Mouse (Mus musculus): ENCODE measurements around the gene Pak1ip1. TPM values are rescaled to one million over a fixed set of nuclear protein-coding genes. Genes with fewer than 3 reads are reported as not detected.

Gene Pak1ip1
- polyA plus RNA-seq (2012; ENCODE audit: insufficient read depth, insufficient read length, low replicate concordance, missing spikeins), result not detected in 2 replicates

DNA sequence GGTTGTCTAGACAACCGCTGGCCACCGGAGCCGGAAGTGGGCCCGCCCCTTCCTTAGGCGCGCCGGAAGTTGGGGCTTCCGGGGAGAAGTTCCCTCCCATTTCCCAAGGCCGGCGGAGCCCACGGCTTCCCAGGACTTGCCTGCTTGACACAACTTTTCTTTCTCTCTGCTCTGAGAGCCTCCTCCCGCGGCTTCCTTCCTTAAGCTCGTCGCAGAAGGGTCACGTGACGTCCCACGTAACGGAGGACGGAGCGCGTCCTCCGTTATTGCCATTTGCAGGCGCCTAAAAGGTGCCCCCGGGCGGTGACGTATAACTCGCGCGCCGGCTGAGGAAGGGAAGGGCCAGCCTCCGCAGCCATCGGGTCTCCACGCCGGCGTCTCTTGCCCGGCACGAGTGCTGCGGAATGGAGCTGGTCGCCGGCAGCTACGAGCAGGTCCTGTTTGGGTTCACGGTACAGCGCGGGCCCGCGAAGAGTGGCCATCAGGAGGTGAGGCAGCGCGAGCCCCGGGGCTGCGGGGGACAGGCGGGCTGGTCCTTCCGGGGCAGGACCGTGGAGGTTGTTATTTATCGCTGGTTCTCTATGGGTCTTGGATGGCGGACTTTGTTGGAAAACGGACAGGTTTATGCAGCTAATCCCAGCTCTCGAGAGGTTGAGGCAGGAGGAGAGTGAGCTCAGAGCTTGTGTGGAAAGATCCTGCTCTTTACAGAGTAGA, at the start of gene Pak1ip1:
TSS of gene Pak1ip1 (plus strand) at position 98 of the 714 bp plus-strand sequence.
- WGBS, result under 1% methylated on average over 58 of the region's 58 CpGs
- H3K4me3 ChIP-seq (ENCODE audit: insufficient read depth, low read depth, low read length), result peak within 1 kb of the TSS; percentile 94
- TF ChIP-seq CTCF (IDR thresholded peaks at IDR 0.05; ENCODE audit: insufficient read depth, low read depth, low read length) (no peak), POLR2A (IDR thresholded peaks at IDR 0.05; ENCODE audit: insufficient read depth, low read depth, low read length) (peak; percentile 53)
- peak within 1 kb of the TSS; percentile 90 for H3K27ac ChIP-seq (ENCODE audit: insufficient read depth, low read depth, low read length)
- peaks cover 4% of the 10 kb centered on the region; the same call in 1 of the 2 replicates for H3K4me1 ChIP-seq (ENCODE audit: control insufficient read depth, insufficient read depth, low read length)

DNA sequence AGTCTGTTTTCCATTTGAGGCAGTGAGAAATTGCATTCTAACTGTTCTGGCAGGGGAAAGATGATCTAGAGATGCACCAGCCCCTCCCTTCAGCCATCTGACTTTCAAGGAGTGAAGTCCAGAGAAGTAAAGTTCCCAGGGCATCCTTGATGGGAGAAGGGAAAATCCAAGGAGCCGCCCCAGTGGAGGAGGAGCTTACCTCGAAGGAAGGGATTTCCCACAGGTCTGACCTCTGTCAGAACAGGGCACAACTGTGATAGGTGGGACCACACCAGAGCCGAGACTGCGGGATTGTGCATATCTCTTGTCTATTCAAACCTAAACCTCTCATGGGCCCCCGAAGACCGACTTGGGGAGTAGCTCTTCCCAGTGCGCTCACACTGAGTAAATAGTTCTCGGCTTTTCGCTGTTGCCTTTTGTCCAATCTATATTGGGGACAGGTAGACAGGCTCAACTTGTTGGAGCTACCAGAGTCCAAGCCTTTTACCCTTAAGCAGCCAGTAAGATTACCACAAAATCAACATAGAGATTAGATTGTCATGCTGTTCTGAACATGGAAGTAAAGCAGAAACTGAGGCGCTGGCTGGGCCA, 49.3 kb upstream of the Pak1ip1 start:
- H3K27ac ChIP-seq (ENCODE audit: insufficient read depth, low read depth, low read length), result no peak overlapping the region
- H3K4me3 ChIP-seq (ENCODE audit: insufficient read depth, low read depth, low read length), result no peak overlapping the region
- no peaks in the 10 kb centered on the region for H3K4me1 ChIP-seq (ENCODE audit: control insufficient read depth, insufficient read depth, low read length)
- 87% methylated on average over 10 of the region's 10 CpGs for WGBS
- TF ChIP-seq POLR2A (IDR thresholded peaks at IDR 0.05; ENCODE audit: insufficient read depth, low read depth, low read length), result no peak
- TF ChIP-seq CTCF (IDR thresholded peaks at IDR 0.05; ENCODE audit: insufficient read depth, low read depth, low read length), result no peak

DNA sequence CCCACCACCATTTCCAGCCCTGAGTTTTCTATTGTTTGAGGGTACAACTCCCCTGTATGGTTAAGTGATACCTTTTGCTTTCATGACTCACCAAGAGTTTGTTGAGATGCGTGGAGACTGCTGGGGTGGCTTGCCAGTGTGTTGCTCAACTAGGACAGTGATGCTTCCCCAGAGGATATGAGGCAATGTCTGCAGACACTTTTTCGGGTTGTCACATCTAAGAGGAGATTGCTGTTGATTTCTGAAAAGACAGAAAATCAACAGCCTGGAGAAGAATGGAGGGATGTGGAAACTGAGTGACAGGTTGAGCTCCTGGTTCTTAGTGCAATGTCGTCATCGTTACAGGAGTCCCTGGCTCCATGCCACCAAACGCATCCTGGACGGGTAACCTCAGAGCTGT, 47.6 kb upstream of the Pak1ip1 start:
- WGBS, result 56% methylated on average over 6 of the region's 6 CpGs
- Histone ChIP-seq H3K27ac (ENCODE audit: insufficient read depth, low read depth, low read length) (no peak overlapping the region), H3K4me1 (ENCODE audit: control insufficient read depth, insufficient read depth, low read length) (no peaks in the 10 kb centered on the region), H3K4me3 (ENCODE audit: insufficient read depth, low read depth, low read length) (no peak overlapping the region)
- TF ChIP-seq POLR2A (IDR thresholded peaks at IDR 0.05; ENCODE audit: insufficient read depth, low read depth, low read length), result no peak
- no peak for TF ChIP-seq CTCF (IDR thresholded peaks at IDR 0.05; ENCODE audit: insufficient read depth, low read depth, low read length)

DNA sequence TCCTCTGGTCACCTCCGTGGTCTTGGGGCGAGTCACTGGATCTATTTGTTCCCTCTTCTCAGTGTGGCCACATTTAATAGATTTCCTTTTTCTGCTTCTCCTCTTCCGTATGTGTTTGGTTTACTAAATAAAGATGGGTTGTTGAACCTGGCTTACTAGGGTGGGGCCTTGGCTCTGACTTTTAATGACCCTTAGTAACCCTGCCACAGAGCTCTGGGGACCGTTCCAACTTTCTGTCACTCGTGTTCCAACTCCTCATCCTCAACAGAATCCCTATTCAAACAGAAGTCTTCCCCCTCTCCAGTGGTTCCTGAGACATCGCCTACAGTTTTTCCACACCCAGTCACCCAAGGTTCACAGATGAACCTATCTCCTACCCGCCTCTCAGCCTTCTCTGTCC, 45.0 kb upstream of the Pak1ip1 start:
- Histone ChIP-seq H3K4me3 (ENCODE audit: insufficient read depth, low read depth, low read length) (no peak overlapping the region), H3K27ac (ENCODE audit: insufficient read depth, low read depth, low read length) (no peak overlapping the region), H3K4me1 (ENCODE audit: control insufficient read depth, insufficient read depth, low read length) (no peaks in the 10 kb centered on the region)
- no peak for TF ChIP-seq CTCF (IDR thresholded peaks at IDR 0.05; ENCODE audit: insufficient read depth, low read depth, low read length)
- 76% methylated on average over 7 of the region's 7 CpGs for WGBS

DNA sequence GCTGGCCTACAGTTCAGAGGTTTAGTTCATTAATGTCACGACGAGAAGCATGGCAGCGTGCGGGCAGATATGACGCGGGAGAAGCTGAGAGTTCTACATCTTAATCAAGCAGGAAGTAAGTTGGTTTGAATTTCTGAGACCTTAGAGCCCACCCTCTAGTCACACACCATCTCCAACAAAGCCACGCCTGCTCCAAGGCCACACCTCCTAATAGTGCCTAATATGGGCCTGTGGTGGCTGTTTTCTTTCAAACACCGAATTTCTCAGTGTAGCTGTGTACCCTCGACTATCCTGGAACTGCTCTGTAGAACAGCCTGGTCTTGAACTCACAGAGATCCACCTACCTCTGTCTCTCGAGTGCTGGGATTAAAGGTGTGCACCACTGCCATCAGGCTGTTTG, 33.2 kb upstream of the Pak1ip1 start:
- H3K4me1 ChIP-seq (ENCODE audit: control insufficient read depth, insufficient read depth, low read length), result no peaks in the 10 kb centered on the region
- 93% methylated on average over 10 of the region's 10 CpGs for WGBS
- H3K27ac ChIP-seq (ENCODE audit: insufficient read depth, low read depth, low read length), result no peak overlapping the region
- H3K4me3 ChIP-seq (ENCODE audit: insufficient read depth, low read depth, low read length), result no peak overlapping the region
- TF ChIP-seq CTCF (IDR thresholded peaks at IDR 0.05; ENCODE audit: insufficient read depth, low read depth, low read length) (no peak), POLR2A (IDR thresholded peaks at IDR 0.05; ENCODE audit: insufficient read depth, low read depth, low read length) (no peak)

DNA sequence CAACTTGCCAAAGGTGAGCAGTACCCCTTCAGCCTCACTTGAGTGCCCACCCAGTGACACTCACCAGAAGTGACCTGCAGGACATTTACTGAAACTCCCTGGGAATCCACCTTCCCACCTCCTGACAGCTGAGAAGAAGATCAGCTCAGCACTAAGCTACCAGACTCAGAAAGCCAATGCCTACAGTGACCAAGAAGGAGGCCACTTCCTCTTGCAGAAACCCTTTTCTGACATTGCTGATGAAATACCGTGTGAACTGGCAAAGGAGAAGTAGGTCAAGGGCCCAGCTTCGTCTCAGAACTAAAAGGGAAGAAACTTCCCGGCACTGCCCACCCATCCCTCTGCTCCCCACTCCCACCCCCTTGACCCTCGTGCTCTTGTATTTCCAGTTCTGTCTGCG, 32.3 kb upstream of the Pak1ip1 start:
- no peak for TF ChIP-seq CTCF (IDR thresholded peaks at IDR 0.05; ENCODE audit: insufficient read depth, low read depth, low read length)
- TF ChIP-seq POLR2A (IDR thresholded peaks at IDR 0.05; ENCODE audit: insufficient read depth, low read depth, low read length), result no peak
- 66% methylated on average over 5 of the region's 5 CpGs for WGBS
- Histone ChIP-seq H3K27ac (ENCODE audit: insufficient read depth, low read depth, low read length) (no peak overlapping the region), H3K4me3 (ENCODE audit: insufficient read depth, low read depth, low read length) (no peak overlapping the region), H3K4me1 (ENCODE audit: control insufficient read depth, insufficient read depth, low read length) (no peaks in the 10 kb centered on the region)

DNA sequence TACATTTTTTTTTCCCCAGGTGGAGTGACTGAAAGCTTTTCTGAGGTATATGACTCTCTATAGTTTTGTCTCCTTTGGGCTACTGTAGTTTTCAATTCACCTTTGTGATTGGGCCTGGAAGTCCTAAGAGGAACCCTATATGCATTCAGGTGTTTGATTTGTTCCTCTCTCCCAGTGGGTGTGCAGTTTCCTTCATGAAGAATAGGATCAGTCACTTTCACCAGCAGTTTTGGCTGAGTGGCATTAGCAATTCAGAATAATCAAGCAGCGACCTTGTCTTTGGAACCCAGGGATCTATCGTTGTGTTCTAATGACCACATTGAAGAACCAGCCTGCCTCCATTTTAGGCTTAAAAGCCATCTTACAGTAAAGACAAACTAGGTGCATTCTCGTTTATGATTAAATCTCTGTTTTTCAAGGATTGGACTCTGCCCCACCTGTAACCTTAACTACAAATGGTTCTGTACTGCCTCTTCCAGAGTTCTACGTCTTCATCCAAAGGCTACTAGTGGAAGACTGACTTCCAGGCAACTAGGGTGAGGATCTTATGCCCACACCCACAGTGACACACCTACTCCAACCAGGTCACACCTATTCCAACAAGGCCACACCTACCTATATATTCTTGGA, 30.9 kb upstream of the Pak1ip1 start:
- TF ChIP-seq CTCF (IDR thresholded peaks at IDR 0.05; ENCODE audit: insufficient read depth, low read depth, low read length) (no peak), POLR2A (IDR thresholded peaks at IDR 0.05; ENCODE audit: insufficient read depth, low read depth, low read length) (no peak)
- H3K4me3 ChIP-seq (ENCODE audit: insufficient read depth, low read depth, low read length), result no peak overlapping the region
- no peak overlapping the region for H3K27ac ChIP-seq (ENCODE audit: insufficient read depth, low read depth, low read length)
- 90% methylated on average over 4 of the region's 4 CpGs for WGBS
- H3K4me1 ChIP-seq (ENCODE audit: control insufficient read depth, insufficient read depth, low read length), result no peaks in the 10 kb centered on the region

DNA sequence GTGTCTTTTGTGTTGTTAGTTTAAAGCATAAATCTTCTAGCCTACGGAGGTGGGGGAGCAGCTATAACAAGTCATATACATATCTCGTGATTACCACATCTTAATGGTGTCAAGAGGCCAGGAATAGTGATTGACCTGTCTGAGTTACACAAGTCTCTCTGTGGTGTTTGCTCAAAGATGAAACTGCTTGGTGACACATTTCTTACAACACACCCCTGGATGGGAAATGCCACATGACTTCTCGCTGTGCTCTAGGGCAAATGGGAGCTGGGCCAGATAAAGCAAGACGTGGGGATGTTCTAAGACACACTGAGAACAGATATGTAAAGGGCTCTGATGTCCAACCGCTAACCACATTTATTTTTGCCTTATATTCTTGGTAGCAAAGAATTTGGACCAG, 29.6 kb upstream of the Pak1ip1 start:
- 93% methylated on average over 5 of the region's 5 CpGs for WGBS
- Histone ChIP-seq H3K4me3 (ENCODE audit: insufficient read depth, low read depth, low read length) (no peak overlapping the region), H3K27ac (ENCODE audit: insufficient read depth, low read depth, low read length) (no peak overlapping the region), H3K4me1 (ENCODE audit: control insufficient read depth, insufficient read depth, low read length) (no peaks in the 10 kb centered on the region)
- TF ChIP-seq POLR2A (IDR thresholded peaks at IDR 0.05; ENCODE audit: insufficient read depth, low read depth, low read length) (no peak), CTCF (IDR thresholded peaks at IDR 0.05; ENCODE audit: insufficient read depth, low read depth, low read length) (no peak)

DNA sequence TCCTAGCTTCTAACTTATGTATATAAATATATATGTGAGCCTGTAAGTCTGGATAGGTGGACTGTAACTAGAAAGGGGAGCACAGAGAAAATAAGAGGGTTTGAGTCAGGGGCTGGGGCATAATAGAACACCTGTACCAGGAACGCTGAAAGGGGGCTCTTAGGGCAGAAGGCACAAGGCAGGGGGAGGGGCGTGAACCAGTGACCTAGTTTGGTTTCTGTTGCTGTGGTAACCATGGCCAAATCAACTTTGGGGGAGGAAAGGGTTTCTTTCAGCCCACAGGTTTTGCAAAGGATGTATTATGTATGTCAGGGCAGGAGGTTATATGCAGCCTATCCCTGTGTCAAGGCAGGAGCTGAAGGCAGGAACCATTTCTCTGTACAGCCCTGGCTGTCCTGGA, 29.0 kb upstream of the Pak1ip1 start:
- H3K27ac ChIP-seq (ENCODE audit: insufficient read depth, low read depth, low read length), result no peak overlapping the region
- H3K4me3 ChIP-seq (ENCODE audit: insufficient read depth, low read depth, low read length), result no peak overlapping the region
- 86% methylated on average over 2 of the region's 2 CpGs for WGBS
- no peak for TF ChIP-seq POLR2A (IDR thresholded peaks at IDR 0.05; ENCODE audit: insufficient read depth, low read depth, low read length)
- TF ChIP-seq CTCF (IDR thresholded peaks at IDR 0.05; ENCODE audit: insufficient read depth, low read depth, low read length), result no peak
- no peaks in the 10 kb centered on the region for H3K4me1 ChIP-seq (ENCODE audit: control insufficient read depth, insufficient read depth, low read length)
